Mouse (Mus musculus) forebrain, embryonic 12.5 days (tissue): ENCODE measurements around the gene Ifna16. TPM values are rescaled to one million over a fixed set of nuclear protein-coding genes. Genes with fewer than 3 reads are reported as not detected.

Experiments
- ATAC-seq: fragments of 200-750 bp; cut with Nextera tagmentation; 2 replicates; pipeline ENCODE4 v1.8.0; 2017; ENCODE audit warnings: moderate TSS enrichment; ENCODE audit not compliant: low FRiP score
- H3K27ac ChIP-seq: fragments of 300-500 bp; sonication (generic); 2 replicates; pipeline ENCODE4 v1.5.1; 2016; ENCODE audit warnings: mild to moderate bottlenecking
- H3K27me3 ChIP-seq: fragments of 300-500 bp; sonication (generic); 2 replicates; pipeline ENCODE4 v1.6.1; 2016; ENCODE audit warnings: mild to moderate bottlenecking
- H3K36me3 ChIP-seq: fragments of 300-500 bp; sonication (generic); replicated peaks from 2 replicates; pipeline ENCODE4 v1.6.1; 2016; ENCODE audit warnings: mild to moderate bottlenecking
- H3K4me1 ChIP-seq: fragments of 300-500 bp; sonication (generic); 2 replicates; pipeline ENCODE4 v1.6.1; 2016
- H3K4me2 ChIP-seq: fragments of 300-500 bp; sonication (generic); 2 replicates; pipeline ENCODE4 v1.6.1; 2016; ENCODE audit warnings: mild to moderate bottlenecking, moderate library complexity
- H3K4me3 ChIP-seq: fragments of 300-500 bp; sonication (generic); replicated peaks from 2 replicates; pipeline ENCODE4 v1.5.1; 2016; ENCODE audit warnings: mild to moderate bottlenecking
- H3K9ac ChIP-seq: fragments of 300-500 bp; sonication (generic); 2 replicates; pipeline ENCODE4 v1.6.1; 2016; ENCODE audit warnings: mild to moderate bottlenecking
- H3K9me3 ChIP-seq: fragments of 300-500 bp; sonication (generic); 2 replicates; pipeline ENCODE4 v1.6.1; 2016
- WGBS: fragments of 180-500 bp; shearing (Covaris S2); methylation state at CpG from one replicate; pipeline ENCODE4 v1.1.7; 2016; 5-methylcytosine and 5-hydroxymethylcytosine counted together
- polyA plus RNA-seq: library from polyadenylated mRNA; unstranded; fragments of >200 nt; fragmentation: Nextera tagmentation; extraction: Ambion mirVana; gene quantifications from 2 replicates; pipeline ENCODE4 v1.2.1, GENCODE M21; 2016

The Ifna16 gene
- not detected in 2 replicates for polyA plus RNA-seq

- H3K27ac ChIP-seq: no peak within 1 kb of the TSS
- no peak within 1 kb of the TSS for H3K4me3 ChIP-seq
- no peak within 1 kb of the TSS for H3K9ac ChIP-seq
- H3K4me2 ChIP-seq: no peak within 1 kb of the TSS
- no peak for ATAC-seq
- H3K4me1 ChIP-seq: no peaks in the 10 kb centered on the region
- H3K27me3 ChIP-seq: no peaks in the 10 kb centered on the region
- WGBS: 86% methylated on average over 1 of the region's 1 CpGs
- no peaks in the 10 kb centered on the region for H3K9me3 ChIP-seq
- H3K36me3 ChIP-seq: no peaks in the 10 kb centered on the region
Measured at GRCm38 (mm10) chr4:88676824-88677223, at the start of gene Ifna16. Ifna16 (minus strand) TSS chr4:88676924.

DNA sequence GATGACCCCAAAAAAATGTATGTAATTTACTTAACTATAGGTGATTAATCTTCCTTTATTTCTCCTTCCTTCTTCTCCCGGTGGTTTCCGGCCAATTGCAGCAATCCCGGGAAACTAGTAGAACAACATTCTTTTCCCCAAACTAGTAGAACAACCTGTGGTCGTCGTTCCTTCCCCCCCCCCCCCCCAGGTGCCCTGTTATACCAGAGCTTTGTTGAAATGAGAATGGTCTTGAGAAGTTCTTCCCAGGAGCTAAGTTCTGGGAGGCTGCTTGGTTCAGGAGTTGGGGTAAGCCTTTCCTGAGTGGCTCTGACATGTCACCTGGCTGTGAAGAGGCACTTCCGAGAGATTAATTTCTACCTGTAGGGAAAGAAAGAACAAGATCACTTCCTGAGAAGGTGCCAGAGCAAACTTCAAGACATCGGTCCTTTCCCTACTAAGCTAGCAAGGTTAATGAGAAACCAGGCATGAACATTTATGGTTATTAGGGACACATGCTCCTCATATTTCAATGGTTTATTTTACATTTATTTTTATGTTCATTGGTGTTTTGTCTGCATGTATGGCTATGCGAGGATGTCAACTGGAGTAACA lies 46.9 kb upstream of the Ifna16 start:
- Histone ChIP-seq H3K4me3 (no peak overlapping the region), H3K36me3 (peaks cover 13% of the 10 kb centered on the region), H3K4me2 (no peak overlapping the region), H3K9me3 (no peaks in the 10 kb centered on the region), H3K27ac (no peak overlapping the region), H3K27me3 (peaks cover 5% of the 10 kb centered on the region; the same call in 1 of the 2 replicates), H3K9ac (no peak overlapping the region), H3K4me1 (peaks cover 26% of the 10 kb centered on the region)
- ATAC-seq: no peak
- WGBS: 71% methylated on average over 8 of the region's 8 CpGs

DNA sequence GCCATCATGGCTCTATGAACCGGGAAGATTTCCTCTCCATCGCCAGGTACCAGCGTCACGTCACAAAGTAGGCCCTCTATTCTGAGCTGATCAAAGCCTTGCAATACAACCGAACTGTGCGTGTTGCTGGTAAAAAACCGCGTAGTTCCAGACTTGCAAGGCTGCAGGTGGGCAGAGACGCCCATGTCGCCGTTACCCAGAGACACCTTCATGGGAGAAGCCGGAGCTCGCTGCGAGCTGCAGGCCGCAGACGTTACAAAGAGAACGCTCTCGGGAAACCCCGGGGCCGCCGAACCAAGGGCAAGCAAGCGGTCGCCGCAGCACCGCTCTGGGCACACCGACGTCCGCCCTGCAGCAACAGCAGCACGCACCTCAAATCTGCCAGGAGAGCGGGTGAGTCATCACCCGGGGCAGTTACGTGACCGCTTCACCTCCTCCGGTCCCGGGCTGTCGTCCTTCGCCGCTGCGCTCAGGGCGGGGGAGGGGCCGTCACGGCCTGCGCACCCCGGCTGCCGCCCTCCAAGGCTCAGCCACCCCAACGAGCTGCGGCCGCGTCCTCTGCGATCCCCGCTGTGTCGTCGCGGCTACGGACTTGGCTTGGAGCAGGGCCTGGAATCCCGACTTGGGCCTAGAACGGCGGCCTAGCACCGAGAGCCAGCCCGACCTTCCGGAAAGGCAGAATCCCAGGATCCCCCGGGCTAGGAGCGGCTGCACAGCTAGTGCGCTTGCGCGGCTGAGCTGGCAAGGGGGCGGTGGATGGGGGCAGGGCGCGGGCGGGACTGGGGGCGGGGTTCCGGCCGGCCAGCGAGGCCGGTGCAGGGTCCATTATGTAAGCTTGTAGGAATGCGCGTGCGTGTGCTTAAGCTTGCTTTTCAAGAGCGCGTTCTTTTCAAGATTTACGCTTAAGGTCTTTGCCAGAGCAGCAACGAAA lies 45.3 kb upstream of the Ifna16 start, which contains the start of the genes Gm26566 and Klhl9:
Gene Gm26566, plus strand, starts transcription at position 15 of the 931 bp plus-strand sequence.
Gene Klhl9, minus strand, starts transcription at position 675 of the 931 bp plus-strand sequence.
- peaks cover 32% of the 10 kb centered on the region for H3K4me1 ChIP-seq
- H3K4me3 ChIP-seq: peak within 1 kb of the TSS; percentile 91
- H3K27me3 ChIP-seq: no peaks in the 10 kb centered on the region
- H3K36me3 ChIP-seq: peaks cover 20% of the 10 kb centered on the region
- peak within 1 kb of the TSS; percentile 96 for H3K27ac ChIP-seq
- H3K9me3 ChIP-seq: no peaks in the 10 kb centered on the region
- peak within 1 kb of the TSS; percentile 96 for H3K9ac ChIP-seq
- peak; percentile 97 for ATAC-seq
- peak within 1 kb of the TSS; percentile 81 for H3K4me2 ChIP-seq
- WGBS: under 1% methylated on average over 82 of the region's 82 CpGs

DNA sequence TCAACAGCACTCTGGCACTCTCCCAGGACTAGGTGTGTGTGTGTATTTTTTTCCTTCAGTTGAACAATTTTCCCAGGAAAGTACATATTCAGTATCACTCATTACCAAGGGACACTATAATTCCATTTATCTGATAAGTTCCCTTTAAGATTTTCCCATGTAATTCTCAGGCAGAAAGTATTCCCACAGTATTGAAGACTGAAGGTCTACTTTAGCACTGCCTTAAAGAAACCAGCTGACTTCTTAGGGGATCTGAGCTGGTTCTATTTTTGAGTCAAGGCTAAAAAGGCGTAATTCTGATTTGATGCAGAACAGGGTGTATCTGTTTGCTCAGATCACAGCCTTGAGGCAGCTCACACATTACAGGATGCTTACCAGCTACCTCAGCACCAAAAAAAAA lies 42.0 kb upstream of the Ifna16 start:
- Histone ChIP-seq H3K4me3 (peak overlapping the region; percentile 23), H3K4me1 (peaks cover 32% of the 10 kb centered on the region), H3K27ac (no peak overlapping the region), H3K4me2 (peak overlapping the region; percentile 49), H3K9me3 (no peaks in the 10 kb centered on the region), H3K9ac (no peak overlapping the region), H3K36me3 (peaks cover 41% of the 10 kb centered on the region), H3K27me3 (no peaks in the 10 kb centered on the region)
- 72% methylated on average over 1 of the region's 1 CpGs for WGBS
- ATAC-seq: no peak

DNA sequence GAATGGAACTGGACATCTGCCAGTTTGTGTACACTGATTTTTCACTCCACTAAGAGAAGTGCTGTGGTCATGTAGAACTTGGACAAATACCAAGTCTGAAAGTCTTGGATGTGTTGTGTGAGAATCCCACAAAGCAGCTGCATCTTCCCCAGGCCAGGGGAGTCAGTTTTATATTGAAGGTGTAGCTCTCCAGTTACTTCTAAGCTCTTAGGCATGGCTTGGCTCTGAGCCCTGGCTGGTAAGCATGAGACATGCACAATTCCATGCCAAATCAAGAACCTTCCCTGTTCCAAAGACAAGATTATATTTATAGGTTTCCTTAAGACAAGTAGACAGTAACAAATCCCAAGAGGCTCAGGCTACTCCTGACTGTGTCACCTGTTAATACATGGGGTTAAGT lies 38.3 kb upstream of the Ifna16 start:
- no peaks in the 10 kb centered on the region for H3K9me3 ChIP-seq
- H3K4me3 ChIP-seq: no peak overlapping the region
- H3K36me3 ChIP-seq: peaks cover 37% of the 10 kb centered on the region
- peaks cover 18% of the 10 kb centered on the region for H3K4me1 ChIP-seq
- no peak overlapping the region for H3K4me2 ChIP-seq
- H3K9ac ChIP-seq: no peak overlapping the region
- no peak overlapping the region for H3K27ac ChIP-seq
- no peaks in the 10 kb centered on the region for H3K27me3 ChIP-seq
- ATAC-seq: no peak

DNA sequence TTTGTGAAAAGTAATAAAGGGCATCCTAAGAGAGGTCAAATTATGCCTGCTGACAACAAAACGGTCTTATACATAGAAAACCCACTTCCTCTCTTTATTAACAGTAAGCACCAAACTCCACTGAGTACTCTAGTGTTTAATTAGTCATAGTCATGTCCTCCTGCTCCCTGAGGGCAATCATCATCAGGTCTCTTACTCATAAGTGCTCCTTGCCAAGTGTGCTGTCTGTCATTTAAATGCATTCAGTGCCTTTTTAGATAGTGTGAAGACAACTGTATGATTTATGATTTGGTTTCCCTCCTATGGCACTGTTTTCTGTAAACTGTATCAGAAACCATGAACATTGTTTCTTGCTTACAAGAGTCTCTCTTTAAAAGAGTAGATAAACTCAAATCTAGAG lies 37.6 kb upstream of the Ifna16 start:
- Histone ChIP-seq H3K9me3 (no peaks in the 10 kb centered on the region), H3K9ac (no peak overlapping the region), H3K27ac (no peak overlapping the region), H3K4me2 (no peak overlapping the region), H3K36me3 (peaks cover 39% of the 10 kb centered on the region), H3K27me3 (no peaks in the 10 kb centered on the region), H3K4me3 (no peak overlapping the region), H3K4me1 (peaks cover 13% of the 10 kb centered on the region)
- no peak for ATAC-seq
- 97% methylated on average over 1 of the region's 1 CpGs for WGBS

- 87% methylated on average over 1 of the region's 1 CpGs for WGBS
- Histone ChIP-seq H3K4me1 (no peaks in the 10 kb centered on the region), H3K9ac (no peak overlapping the region), H3K4me2 (no peak overlapping the region), H3K4me3 (no peak overlapping the region), H3K27ac (no peak overlapping the region), H3K36me3 (0 out of 2 replicates have a peak, but pooled peaks cover 3% of the 10 kb centered on the region), H3K27me3 (no peaks in the 10 kb centered on the region), H3K9me3 (no peaks in the 10 kb centered on the region)
- no peak for ATAC-seq
Measured at GRCm38 (mm10) chr4:88707128-88707826, 30.6 kb upstream of the Ifna16 start.

DNA sequence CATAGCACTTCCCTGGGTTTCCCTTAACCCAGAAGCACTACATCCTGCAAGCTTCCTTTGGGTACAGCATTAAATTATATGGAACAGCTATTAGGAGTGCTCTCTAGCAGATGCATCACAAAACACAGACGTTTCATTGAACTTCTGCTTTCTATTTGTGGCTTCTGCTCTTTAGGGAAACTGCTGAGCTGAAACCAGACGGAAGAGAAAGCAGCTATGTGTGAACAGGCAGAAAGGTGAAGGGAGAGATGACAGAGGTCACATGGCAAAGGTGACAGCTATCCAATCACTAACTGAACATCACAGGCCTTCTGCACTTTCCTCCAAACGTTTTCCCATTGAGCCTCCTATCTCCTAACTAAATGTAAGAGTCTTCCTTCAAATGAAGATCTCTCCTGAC lies 29.2 kb upstream of the Ifna16 start:
- no peak for ATAC-seq
- 0 out of 2 replicates have a peak, but pooled peaks cover 3% of the 10 kb centered on the region for H3K36me3 ChIP-seq
- no peaks in the 10 kb centered on the region for H3K27me3 ChIP-seq
- H3K9ac ChIP-seq: no peak overlapping the region
- H3K4me2 ChIP-seq: no peak overlapping the region
- no peaks in the 10 kb centered on the region for H3K4me1 ChIP-seq
- 57% methylated on average over 3 of the region's 3 CpGs for WGBS
- no peak overlapping the region for H3K27ac ChIP-seq
- no peaks in the 10 kb centered on the region for H3K9me3 ChIP-seq
- H3K4me3 ChIP-seq: no peak overlapping the region

GRCm38 (mm10) chr4:88699301-88699700 lies 22.6 kb upstream of the Ifna16 start:
- Histone ChIP-seq H3K27ac (no peak overlapping the region), H3K9ac (no peak overlapping the region), H3K4me3 (no peak overlapping the region), H3K27me3 (peaks cover 4% of the 10 kb centered on the region; the same call in 1 of the 2 replicates), H3K9me3 (no peaks in the 10 kb centered on the region), H3K4me1 (no peaks in the 10 kb centered on the region), H3K4me2 (no peak overlapping the region), H3K36me3 (no peaks in the 10 kb centered on the region)
- no peak for ATAC-seq
- WGBS: 80% methylated on average over 1 of the region's 1 CpGs

- no peak overlapping the region for H3K4me2 ChIP-seq
- no peaks in the 10 kb centered on the region for H3K36me3 ChIP-seq
- H3K27ac ChIP-seq: no peak overlapping the region
- no peak overlapping the region for H3K4me3 ChIP-seq
- no peak overlapping the region for H3K9ac ChIP-seq
- no peak for ATAC-seq
- H3K9me3 ChIP-seq: no peaks in the 10 kb centered on the region
- 85% methylated on average over 5 of the region's 5 CpGs for WGBS
- peaks cover 4% of the 10 kb centered on the region; the same call in 1 of the 2 replicates for H3K27me3 ChIP-seq
- no peaks in the 10 kb centered on the region for H3K4me1 ChIP-seq
Measured at GRCm38 (mm10) chr4:88698781-88699180, 22.1 kb upstream of the Ifna16 start.

GRCm38 (mm10) chr4:88697753-88698152 lies 21.0 kb upstream of the Ifna16 start:
- no peak overlapping the region for H3K4me2 ChIP-seq
- no peak for ATAC-seq
- no peaks in the 10 kb centered on the region for H3K36me3 ChIP-seq
- H3K9me3 ChIP-seq: no peaks in the 10 kb centered on the region
- H3K27me3 ChIP-seq: peaks cover 4% of the 10 kb centered on the region; the same call in 1 of the 2 replicates
- H3K4me1 ChIP-seq: no peaks in the 10 kb centered on the region
- no peak overlapping the region for H3K4me3 ChIP-seq
- H3K9ac ChIP-seq: no peak overlapping the region
- H3K27ac ChIP-seq: no peak overlapping the region
- 86% methylated on average over 4 of the region's 4 CpGs for WGBS

- H3K4me3 ChIP-seq: no peak overlapping the region
- no peak overlapping the region for H3K4me2 ChIP-seq
- H3K27ac ChIP-seq: no peak overlapping the region
- no peak overlapping the region for H3K9ac ChIP-seq
- H3K36me3 ChIP-seq: no peaks in the 10 kb centered on the region
- H3K27me3 ChIP-seq: peaks cover 4% of the 10 kb centered on the region; the same call in 1 of the 2 replicates
- WGBS: 69% methylated on average over 6 of the region's 6 CpGs
- H3K9me3 ChIP-seq: no peaks in the 10 kb centered on the region
- no peak for ATAC-seq
- no peaks in the 10 kb centered on the region for H3K4me1 ChIP-seq
Measured at GRCm38 (mm10) chr4:88697108-88697507, 20.4 kb upstream of the Ifna16 start.
